Mouse (Mus musculus) lung, adult 2 months (tissue): Measurements from ENCODE around the gene 2810408A11Rik. TPM values are rescaled to one million over a fixed set of nuclear protein-coding genes. Genes with fewer than 3 reads are reported as not detected.

ENCODE experiments used
- DNase-seq: peaks from one replicate; pipeline ENCODE4 v3.0.0; 2022
- H3K4me1 ChIP-seq: fragments of 200-500 bp; 2 replicates; pipeline ENCODE4 v1.6.1; 2011; ENCODE audit warnings: low read length; ENCODE audit not compliant: control insufficient read depth, insufficient read depth
- H3K4me3 ChIP-seq: fragments of 200-500 bp; replicated peaks from 2 replicates; pipeline ENCODE3; 2011; ENCODE audit warnings: low read depth, mild to moderate bottlenecking, control low read depth, low read length; ENCODE audit errors: extremely low read depth
- CTCF ChIP-seq: fragments of 200-500 bp; IDR thresholded peaks from 2 replicates; pipeline ENCODE4 v1.5.1; 2011; ENCODE audit warnings: mild to moderate bottlenecking, low read length, control low read depth; ENCODE audit not compliant: insufficient read depth
- POLR2A ChIP-seq: fragments of 200-500 bp; IDR thresholded peaks from 2 replicates; pipeline ENCODE4 v1.6.1; 2011; ENCODE audit warnings: low read depth, mild to moderate bottlenecking, control low read depth, low read length, borderline replicate concordance; ENCODE audit errors: extremely low read depth
- WGBS: fragments of 180-500 bp; shearing (Covaris S2); methylation state at CpG from one replicate; pipeline ENCODE4 v1.1.7; 2018; 5-methylcytosine and 5-hydroxymethylcytosine counted together
- polyA plus RNA-seq: library from polyadenylated mRNA; depleted of rRNA; stranded (reverse); fragments of >200 nt; gene quantifications from 2 replicates; pipeline ENCODE4 v1.2.3, GENCODE M21; 2012

2810408A11Rik gene
- polyA plus RNA-seq, 1 experiment = 1.4 TPM

- Histone ChIP-seq H3K4me1 (peaks cover 3% of the 10 kb centered on the region; the same call in 1 of the 2 replicates), H3K4me3 (peak overlapping the region; percentile 77)
- TF ChIP-seq POLR2A = peak; percentile 89; the same call in 1 of the 2 replicates
- TF ChIP-seq CTCF = no peak
- DNase-seq = peak; percentile 91
- WGBS = under 1% methylated on average over 42 of the region's 42 CpGs
These were observed 639 bp upstream of the 2810408A11Rik start for GRCm38 (mm10) chr11:69901406-69901846.

GRCm38 (mm10) chr11:69899870-69900269 is 917 bp downstream of the 2810408A11Rik start:
- no peak overlapping the region for H3K4me3 ChIP-seq
- no peak for DNase-seq
- no peak for TF ChIP-seq POLR2A
- 33% methylated on average over 4 of the region's 4 CpGs for WGBS
- peaks cover 3% of the 10 kb centered on the region; the same call in 1 of the 2 replicates for H3K4me1 ChIP-seq

- TF ChIP-seq CTCF (no peak), POLR2A (no peak)
- WGBS = 61% methylated on average over 4 of the region's 4 CpGs
- Histone ChIP-seq H3K4me1 (0 out of 2 replicates have a peak, but pooled peaks cover 1% of the 10 kb centered on the region), H3K4me3 (peak within 1 kb of the TSS; percentile 54)
- DNase-seq = no peak
These were observed 5.5 kb downstream of the 2810408A11Rik start, which contains the start of gene Acap1 for GRCm38 (mm10) chr11:69895291-69895690. Gene Acap1 (minus strand): TSS chr11:69895539.

- DNase-seq = no peak
- Histone ChIP-seq H3K4me3 (peak overlapping the region; percentile 54), H3K4me1 (no peaks in the 10 kb centered on the region)
- TF ChIP-seq CTCF (no peak), POLR2A (no peak)
- 66% methylated on average over 5 of the region's 5 CpGs for WGBS
These were observed 6.1 kb downstream of the 2810408A11Rik start for GRCm38 (mm10) chr11:69894671-69895070.

GRCm38 (mm10) chr11:69891482-69891881 is 9.3 kb downstream of the 2810408A11Rik start:
- WGBS = 40% methylated on average over 4 of the region's 4 CpGs
- no peaks in the 10 kb centered on the region for H3K4me1 ChIP-seq
- no peak for DNase-seq
- TF ChIP-seq POLR2A = no peak
- H3K4me3 ChIP-seq = no peak overlapping the region

GRCm38 (mm10) chr11:69886907-69887635 is 13.7 kb downstream of the 2810408A11Rik start:
- H3K4me3 ChIP-seq = no peak overlapping the region
- DNase-seq = peak; percentile 40
- H3K4me1 ChIP-seq = peaks cover 3% of the 10 kb centered on the region; the same call in 1 of the 2 replicates
- WGBS = 66% methylated on average over 8 of the region's 8 CpGs
- no peak for TF ChIP-seq POLR2A
- peak; percentile 52 for TF ChIP-seq CTCF

- TF ChIP-seq CTCF (no peak), POLR2A (no peak)
- Histone ChIP-seq H3K4me1 (peaks cover 6% of the 10 kb centered on the region; the same call in 1 of the 2 replicates), H3K4me3 (no peak overlapping the region)
- DNase-seq = no peak
- WGBS = 74% methylated on average over 8 of the region's 8 CpGs
These were observed 16.1 kb downstream of the 2810408A11Rik start for GRCm38 (mm10) chr11:69884663-69885062.

GRCm38 (mm10) chr11:69884240-69884639 is 16.5 kb downstream of the 2810408A11Rik start:
- whole genome bisulfite sequencing = 45% methylated on average over 9 of the region's 9 CpGs
- peaks cover 6% of the 10 kb centered on the region; the same call in 1 of the 2 replicates for H3K4me1 ChIP-seq
- H3K4me3 ChIP-seq = no peak overlapping the region
- TF ChIP-seq POLR2A (no peak), CTCF (no peak)
- DNase-seq = no peak

- no peak overlapping the region for H3K4me3 ChIP-seq
- 90% methylated on average over 8 of the region's 8 CpGs for WGBS
- TF ChIP-seq POLR2A (no peak), CTCF (no peak)
- peaks cover 10% of the 10 kb centered on the region for H3K4me1 ChIP-seq
- DNase-seq = no peak
These were observed 17.1 kb downstream of the 2810408A11Rik start for GRCm38 (mm10) chr11:69883527-69884151.

GRCm38 (mm10) chr11:69883066-69883465 is 17.7 kb downstream of the 2810408A11Rik start:
- DNase-seq = no peak
- peaks cover 13% of the 10 kb centered on the region for H3K4me1 ChIP-seq
- TF ChIP-seq CTCF (peak; percentile 49), POLR2A (no peak)
- H3K4me3 ChIP-seq = no peak overlapping the region
- 72% methylated on average over 4 of the region's 4 CpGs for WGBS
